Mouse (Mus musculus) testis, postnatal 10 days (tissue): ENCODE data around the gene Ndufs4.
A peak's percentile ranks its signal among the peaks of the same experiment; 100 is the strongest.
"Not testable (repeated sequence)": the region's sequence is repeated elsewhere in the genome, so short reads cannot be mapped to it uniquely, and the experiment has no call there.

ENCODE experiments used
- DNase-seq: peaks from one replicate; pipeline ENCODE4 v3.0.0; 2021; ENCODE audit warnings: low spot score

Gene Ndufs4

GRCm38 (mm10) chr13:114343001-114343400, 45.1 kb downstream of the Ndufs4 start:
- peak; percentile 47 for DNase-seq

GRCm38 (mm10) chr13:114319835-114320389, 68.1 kb downstream of the Ndufs4 start:
- no peak for DNase-seq

GRCm38 (mm10) chr13:114319136-114319535, 68.9 kb downstream of the Ndufs4 start:
- no peak for DNase-seq

- no peak for DNase-seq
These were observed 72.7 kb downstream of the Ndufs4 start for GRCm38 (mm10) chr13:114315374-114315773.

- no peak for DNase-seq
These were observed 73.1 kb downstream of the Ndufs4 start for GRCm38 (mm10) chr13:114314953-114315352.

- DNase-seq, result no peak
These were observed 77.5 kb downstream of the Ndufs4 start for GRCm38 (mm10) chr13:114310591-114310990.

- no peak for DNase-seq
These were observed 83.4 kb downstream of the Ndufs4 start for GRCm38 (mm10) chr13:114304684-114305083.

GRCm38 (mm10) chr13:114303466-114304175, 84.4 kb downstream of the Ndufs4 start:
- DNase-seq, result no peak

GRCm38 (mm10) chr13:114297761-114298160, 90.3 kb downstream of the Ndufs4 start:
- no peak for DNase-seq

- no peak for DNase-seq
These were observed 91.5 kb downstream of the Ndufs4 start for GRCm38 (mm10) chr13:114296556-114296955.

GRCm38 (mm10) chr13:114289411-114289810, 98.6 kb downstream of the Ndufs4 start:
- no peak for DNase-seq

- no peak for DNase-seq
These were observed 99.5 kb downstream of the Ndufs4 start for GRCm38 (mm10) chr13:114288511-114288910.

GRCm38 (mm10) chr13:114278690-114279089, 109.4 kb downstream of the Ndufs4 start:
- DNase-seq, result not testable (repeated sequence)

GRCm38 (mm10) chr13:114277277-114277676, 110.8 kb downstream of the Ndufs4 start:
- no peak for DNase-seq

- no peak for DNase-seq
These were observed 116.5 kb downstream of the Ndufs4 start for GRCm38 (mm10) chr13:114271410-114272105.

- no peak for DNase-seq
These were observed 120.3 kb downstream of the Ndufs4 start for GRCm38 (mm10) chr13:114267741-114268140.

GRCm38 (mm10) chr13:114260486-114261205, 127.4 kb downstream of the Ndufs4 start:
- no peak for DNase-seq

- DNase-seq, result no peak
These were observed 133.4 kb downstream of the Ndufs4 start for GRCm38 (mm10) chr13:114254697-114255096.
